Mouse (Mus musculus): ENCODE data around the gene Osbp. TPM values are rescaled to one million over a fixed set of nuclear protein-coding genes. Genes with fewer than 3 reads are reported as not detected.
"Not testable (repeated sequence)": the region's sequence is repeated elsewhere in the genome, so short reads cannot be mapped to it uniquely, and the experiment has no call there.

Osbp gene
- 4.7 and 5.8 TPM in 2 replicates for polyA plus RNA-seq (2016; fragmentation: Nextera tagmentation; extraction: Ambion mirVana)

DNA sequence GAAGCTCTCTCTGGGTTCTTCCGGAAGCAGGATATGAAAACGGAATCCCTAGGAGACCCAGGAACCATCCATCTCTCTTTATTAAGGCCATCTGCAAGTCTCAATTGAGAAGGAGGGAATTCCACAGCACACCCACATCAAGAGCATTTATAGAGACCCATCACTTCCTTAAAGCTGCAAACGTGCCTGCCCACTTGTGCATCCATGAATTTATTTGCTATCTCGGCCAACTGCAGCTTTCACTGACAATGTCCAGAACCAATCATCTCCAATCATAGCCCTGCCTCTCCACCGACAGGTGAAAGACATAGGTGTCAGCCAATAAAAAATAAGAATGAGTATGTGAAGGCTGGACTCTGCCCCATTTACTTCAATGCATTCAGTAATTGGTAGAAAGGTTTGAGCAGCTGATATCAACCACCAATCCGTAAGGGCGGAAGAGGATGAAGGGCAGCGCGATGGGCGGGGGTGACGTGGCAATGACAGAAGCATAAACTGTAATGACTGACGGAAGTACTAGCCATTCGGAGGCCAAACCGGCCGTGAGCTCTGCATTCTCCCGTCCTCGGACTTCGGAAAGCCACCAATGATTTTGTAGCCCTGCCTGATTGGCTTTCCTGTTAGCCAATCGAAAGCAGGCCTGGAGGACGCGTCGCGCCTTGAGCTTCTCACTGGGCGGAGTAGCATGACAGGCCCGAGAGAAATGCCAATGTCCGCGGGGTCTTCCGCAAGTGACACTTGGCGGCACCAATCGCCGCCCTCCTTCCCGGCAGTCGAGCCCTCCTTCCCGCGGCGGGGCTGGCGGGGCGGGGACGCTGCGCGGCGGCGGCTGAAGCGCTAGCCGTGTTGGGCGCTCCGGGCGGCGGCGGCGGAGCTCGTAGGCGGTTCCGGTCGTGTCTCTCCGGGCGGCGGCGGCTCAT is at the start of gene Osbp:
TSS of gene Osbp (plus strand) at position 919 of the 920 bp plus-strand sequence.
- H3K4me1 ChIP-seq: peaks cover 26% of the 10 kb centered on the region
- H3K4me3 ChIP-seq: peak within 1 kb of the TSS; percentile 90
- no peaks in the 10 kb centered on the region for H3K9me3 ChIP-seq
- H3K27ac ChIP-seq: peak within 1 kb of the TSS; percentile 93
- DNase-seq (ENCODE audit: low spot score): peak; percentile 100
- under 1% methylated on average over 58 of the region's 59 CpGs for WGBS
- H3K27me3 ChIP-seq (ENCODE audit: insufficient read depth, poor library complexity, severe bottlenecking): no peaks in the 10 kb centered on the region
- 0 out of 2 replicates have a peak, but pooled peaks cover 5% of the 10 kb centered on the region for H3K36me3 ChIP-seq

DNA sequence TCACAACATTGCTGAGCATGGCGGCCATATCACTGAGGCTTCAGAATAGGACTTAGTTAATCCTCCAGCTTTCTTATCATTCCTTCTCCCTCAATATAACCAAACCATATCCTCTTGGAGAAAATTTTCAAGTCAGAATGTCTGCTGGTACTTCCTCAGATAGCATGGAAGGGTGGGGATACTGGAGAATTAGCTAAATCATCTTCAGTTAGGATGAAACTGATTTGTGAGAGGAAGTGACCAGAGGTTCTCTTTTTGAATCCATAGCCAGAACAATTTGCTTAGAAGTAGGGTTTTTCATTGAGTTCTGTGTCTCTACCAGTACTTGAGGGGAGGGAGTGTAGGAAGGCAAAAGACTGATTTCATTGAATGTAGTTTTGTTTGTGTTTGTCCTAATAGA is 43.7 kb upstream of the Osbp start:
- WGBS: 85% methylated on average over 1 of the region's 1 CpGs
- Histone ChIP-seq H3K4me1 (no peaks in the 10 kb centered on the region), H3K4me3 (no peak overlapping the region), H3K9me3 (no peaks in the 10 kb centered on the region), H3K27me3 (ENCODE audit: insufficient read depth, poor library complexity, severe bottlenecking) (no peaks in the 10 kb centered on the region), H3K36me3 (peaks cover 79% of the 10 kb centered on the region), H3K27ac (no peak overlapping the region)
- DNase-seq (ENCODE audit: low spot score): no peak

DNA sequence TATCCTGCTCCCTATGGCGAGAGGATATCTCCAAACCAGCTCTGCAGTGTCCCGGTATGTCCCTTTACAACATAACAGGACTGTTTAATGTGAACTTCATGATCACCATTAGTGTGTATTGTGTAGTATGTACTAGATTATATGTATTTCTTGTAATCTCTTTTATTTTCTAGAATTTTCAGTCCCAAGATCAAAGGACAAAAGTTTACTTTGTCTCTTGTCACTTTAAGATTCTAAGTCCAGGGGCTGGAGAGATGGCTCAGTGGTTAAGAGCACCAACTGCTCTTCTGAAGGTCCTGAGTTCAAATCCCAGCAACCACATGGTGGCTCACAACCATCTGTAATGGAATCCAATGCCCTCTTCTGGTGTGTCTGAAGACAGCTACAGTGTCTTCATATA is 43.2 kb upstream of the Osbp start:
- not testable (repeated sequence) for H3K27me3 ChIP-seq (ENCODE audit: insufficient read depth, poor library complexity, severe bottlenecking); H3K4me1 ChIP-seq; DNase-seq (ENCODE audit: low spot score); H3K9me3 ChIP-seq; H3K4me3 ChIP-seq; H3K27ac ChIP-seq
- H3K36me3 ChIP-seq: peaks cover 81% of the 10 kb centered on the region
- 94% methylated on average over 2 of the region's 2 CpGs for WGBS

DNA sequence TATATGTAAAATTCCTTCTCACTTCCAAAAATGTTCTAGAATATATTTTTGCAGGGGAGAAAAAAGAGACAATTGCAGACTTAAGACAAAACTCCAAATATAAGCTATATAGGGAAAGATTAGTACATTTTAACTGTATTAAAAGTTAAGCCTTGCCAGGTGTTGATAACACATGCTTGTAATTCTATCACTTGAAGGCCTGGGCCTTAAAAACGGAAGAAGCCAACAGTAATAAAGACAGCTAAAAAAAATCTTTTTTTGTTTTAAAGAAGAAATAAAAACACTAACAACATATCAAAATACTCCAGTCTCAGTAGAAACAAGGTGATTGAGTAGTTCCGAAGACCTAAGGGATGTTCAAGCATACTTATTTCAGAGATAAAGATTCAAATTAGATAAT is 39.4 kb upstream of the Osbp start:
- DNase-seq (ENCODE audit: low spot score): no peak
- Histone ChIP-seq H3K36me3 (peaks cover 96% of the 10 kb centered on the region), H3K9me3 (no peaks in the 10 kb centered on the region), H3K4me1 (no peaks in the 10 kb centered on the region), H3K27ac (no peak overlapping the region), H3K27me3 (ENCODE audit: insufficient read depth, poor library complexity, severe bottlenecking) (no peaks in the 10 kb centered on the region), H3K4me3 (no peak overlapping the region)
- 84% methylated on average over 2 of the region's 2 CpGs for WGBS

DNA sequence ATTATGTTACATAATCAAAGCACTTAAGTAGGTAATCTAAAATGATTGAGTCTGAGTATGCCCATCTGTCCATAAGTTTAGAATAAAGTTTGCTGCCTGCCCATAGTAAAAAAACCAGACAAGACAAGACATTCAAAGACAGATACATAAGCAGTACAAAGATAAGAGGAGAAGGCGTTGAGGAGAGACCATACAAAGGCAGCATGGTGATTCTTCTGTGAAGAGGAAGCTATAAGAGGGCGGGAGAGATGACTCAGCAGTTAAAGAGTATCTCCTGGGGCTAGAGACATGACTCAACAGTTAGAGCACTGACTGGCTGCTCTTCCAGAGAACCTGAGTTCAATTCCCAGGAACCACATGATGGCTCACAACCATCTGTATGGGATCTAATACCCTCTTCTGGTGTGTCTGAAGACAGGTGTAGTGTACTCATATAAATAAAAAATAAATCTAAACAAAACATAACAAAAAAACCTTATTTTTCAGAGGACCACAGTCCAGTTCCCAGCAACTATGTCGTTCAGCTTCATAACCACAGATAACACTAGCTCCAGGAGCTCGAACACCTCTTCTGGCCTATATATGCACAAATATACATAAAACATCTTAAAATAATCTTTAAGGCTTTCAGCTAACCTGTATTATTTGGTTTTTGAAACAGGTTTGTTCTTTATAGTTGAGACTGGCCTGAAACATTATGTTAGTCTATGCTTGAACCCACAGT is 37.6 kb upstream of the Osbp start:
- WGBS: 71% methylated on average over 4 of the region's 4 CpGs
- no peaks in the 10 kb centered on the region for H3K4me1 ChIP-seq
- no peak overlapping the region for H3K4me3 ChIP-seq
- DNase-seq (ENCODE audit: low spot score): no peak
- no peaks in the 10 kb centered on the region for H3K27me3 ChIP-seq (ENCODE audit: insufficient read depth, poor library complexity, severe bottlenecking)
- H3K27ac ChIP-seq: no peak overlapping the region
- H3K9me3 ChIP-seq: no peaks in the 10 kb centered on the region
- peaks cover 98% of the 10 kb centered on the region for H3K36me3 ChIP-seq

DNA sequence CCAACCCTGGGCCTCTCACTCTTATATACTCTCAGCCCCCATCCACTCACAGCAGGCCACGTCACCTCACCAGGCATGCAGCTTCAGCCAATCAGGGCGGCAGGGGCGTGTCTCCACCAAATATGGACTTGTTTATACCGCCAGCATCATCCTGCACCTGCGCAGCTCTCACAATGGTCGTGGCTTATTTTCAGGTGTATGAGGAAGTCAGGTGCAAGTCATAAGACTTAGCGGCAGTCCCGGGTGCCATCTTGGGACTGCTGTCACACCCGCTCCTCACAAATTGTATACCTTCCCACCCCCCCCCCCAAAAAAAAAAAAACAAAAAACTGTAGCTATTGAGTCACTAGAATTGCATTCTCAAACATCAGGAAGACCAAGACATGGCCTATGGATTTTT is 19.3 kb upstream of the Osbp start:
- H3K27ac ChIP-seq; DNase-seq (ENCODE audit: low spot score); H3K9me3 ChIP-seq; H3K4me1 ChIP-seq; H3K4me3 ChIP-seq; H3K27me3 ChIP-seq (ENCODE audit: insufficient read depth, poor library complexity, severe bottlenecking): not testable (repeated sequence)
- WGBS: 97% methylated on average over 9 of the region's 9 CpGs
- peaks cover 45% of the 10 kb centered on the region for H3K36me3 ChIP-seq

DNA sequence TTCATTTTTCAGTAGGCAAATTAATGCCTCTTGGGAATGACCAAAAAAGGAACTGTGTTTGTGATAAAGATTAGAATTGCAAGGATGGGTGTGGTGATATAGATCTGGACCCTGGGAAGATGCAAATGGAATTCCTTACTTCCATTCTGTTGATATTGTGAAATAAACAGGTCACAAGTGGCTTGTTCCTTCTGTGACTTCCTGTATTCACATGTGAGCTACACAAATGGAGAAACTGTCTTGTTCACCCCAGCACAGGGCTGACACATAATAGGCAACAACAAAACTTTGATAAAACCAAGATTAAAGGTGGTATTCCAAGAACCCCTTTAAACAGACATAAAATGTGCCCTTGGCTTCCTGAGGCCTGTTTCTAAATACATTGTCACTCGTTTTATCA is 15.9 kb upstream of the Osbp start:
- 39% methylated on average over 1 of the region's 1 CpGs for WGBS
- H3K27me3 ChIP-seq (ENCODE audit: insufficient read depth, poor library complexity, severe bottlenecking): no peaks in the 10 kb centered on the region
- H3K9me3 ChIP-seq: no peaks in the 10 kb centered on the region
- no peak overlapping the region for H3K27ac ChIP-seq
- H3K36me3 ChIP-seq: peaks cover 14% of the 10 kb centered on the region
- H3K4me3 ChIP-seq: no peak overlapping the region
- peaks cover 4% of the 10 kb centered on the region; the same call in 1 of the 2 replicates for H3K4me1 ChIP-seq
- DNase-seq (ENCODE audit: low spot score): no peak

DNA sequence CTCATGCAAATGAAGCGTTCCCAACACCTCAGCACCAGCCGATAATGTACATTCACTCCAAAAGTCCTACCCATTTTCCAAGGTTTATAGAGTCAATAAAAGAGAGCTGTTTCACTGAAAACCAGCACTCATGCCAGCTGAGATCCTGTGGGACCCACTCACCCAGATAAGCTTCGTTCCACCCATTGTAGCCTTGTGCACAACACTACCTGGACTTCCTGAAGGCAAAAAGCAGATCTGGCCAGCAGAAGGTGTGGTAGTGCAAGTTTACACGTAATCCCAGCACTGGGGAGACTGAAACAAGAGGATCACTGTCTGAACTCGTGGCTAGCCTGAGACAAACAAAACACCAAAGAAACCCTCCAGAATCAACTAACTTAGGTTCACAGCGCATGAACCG is 15.0 kb upstream of the Osbp start:
- Histone ChIP-seq H3K9me3 (no peaks in the 10 kb centered on the region), H3K36me3 (peaks cover 5% of the 10 kb centered on the region), H3K4me3 (no peak overlapping the region), H3K27me3 (ENCODE audit: insufficient read depth, poor library complexity, severe bottlenecking) (no peaks in the 10 kb centered on the region), H3K27ac (no peak overlapping the region), H3K4me1 (peaks cover 4% of the 10 kb centered on the region; the same call in 1 of the 2 replicates)
- DNase-seq (ENCODE audit: low spot score): no peak
- 73% methylated on average over 7 of the region's 7 CpGs for WGBS

DNA sequence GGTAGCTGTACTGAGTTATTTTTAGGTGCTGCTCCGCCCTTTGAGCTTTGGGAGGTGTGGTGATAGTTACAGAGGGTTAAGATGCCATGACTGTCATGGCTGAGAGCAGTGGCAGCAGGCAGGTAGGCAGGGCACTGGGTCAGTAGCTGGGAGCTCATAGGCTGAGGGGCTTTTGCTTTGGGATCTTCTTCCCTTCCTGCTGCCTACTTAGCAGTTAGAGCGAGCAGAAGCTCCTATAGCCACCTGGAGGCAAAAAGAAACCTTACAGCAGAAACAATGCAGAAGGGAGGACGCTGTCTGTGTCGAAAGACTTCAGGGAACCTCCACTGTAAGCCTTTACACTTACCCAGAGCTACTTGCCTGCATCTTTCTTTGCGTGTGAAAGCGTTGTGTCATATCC is 11.5 kb upstream of the Osbp start:
- H3K4me1 ChIP-seq: peaks cover 4% of the 10 kb centered on the region; the same call in 1 of the 2 replicates
- no peak overlapping the region for H3K27ac ChIP-seq
- 39% methylated on average over 6 of the region's 6 CpGs for WGBS
- H3K4me3 ChIP-seq: no peak overlapping the region
- H3K9me3 ChIP-seq: no peaks in the 10 kb centered on the region
- H3K27me3 ChIP-seq (ENCODE audit: insufficient read depth, poor library complexity, severe bottlenecking): no peaks in the 10 kb centered on the region
- no peak for DNase-seq (ENCODE audit: low spot score)
- no peaks in the 10 kb centered on the region for H3K36me3 ChIP-seq

DNA sequence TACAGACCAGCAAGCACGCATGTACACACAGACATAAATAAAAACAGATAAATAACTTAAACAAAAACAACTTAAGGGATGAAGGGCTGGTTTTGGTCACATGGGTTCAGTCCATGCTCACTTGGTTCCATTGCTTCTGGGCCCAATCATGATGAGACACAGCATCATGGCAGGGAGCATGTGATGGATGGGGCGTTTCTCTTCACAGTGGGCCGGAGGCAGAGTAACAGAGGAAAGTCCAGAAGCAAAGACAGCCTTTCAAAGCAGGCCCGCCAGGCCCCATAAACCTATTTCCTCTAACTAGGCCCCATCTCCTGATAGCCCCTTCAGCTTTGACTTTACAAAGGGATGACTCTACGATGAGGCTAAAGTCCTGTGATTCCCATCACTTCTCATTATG is 9.1 kb upstream of the Osbp start:
- Histone ChIP-seq H3K4me3 (no peak overlapping the region), H3K27me3 (ENCODE audit: insufficient read depth, poor library complexity, severe bottlenecking) (no peaks in the 10 kb centered on the region), H3K4me1 (peaks cover 4% of the 10 kb centered on the region; the same call in 1 of the 2 replicates), H3K27ac (no peak overlapping the region), H3K9me3 (no peaks in the 10 kb centered on the region), H3K36me3 (no peaks in the 10 kb centered on the region)
- 88% methylated on average over 5 of the region's 5 CpGs for WGBS
- DNase-seq (ENCODE audit: low spot score): no peak

DNA sequence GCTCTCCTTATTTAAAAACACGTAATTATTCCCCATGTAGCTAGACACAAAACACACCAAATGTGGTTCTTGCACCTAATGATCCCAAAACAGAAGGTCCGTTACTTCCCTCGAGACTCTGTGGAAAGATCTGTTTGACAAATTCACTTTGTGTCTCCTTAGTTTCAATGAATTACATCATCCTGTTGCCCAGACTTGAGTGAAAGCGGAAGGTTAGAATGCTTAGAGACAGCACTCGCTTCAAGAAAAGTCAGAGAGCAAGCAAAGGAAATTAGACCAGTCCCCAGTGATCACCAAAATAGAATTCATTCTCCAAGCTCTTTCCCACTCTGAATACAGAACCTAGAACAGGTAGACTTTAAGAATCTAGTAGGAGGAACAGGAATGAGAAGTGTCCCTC is 8.3 kb upstream of the Osbp start:
- WGBS: 84% methylated on average over 5 of the region's 5 CpGs
- Histone ChIP-seq H3K36me3 (no peaks in the 10 kb centered on the region), H3K27ac (no peak overlapping the region), H3K27me3 (ENCODE audit: insufficient read depth, poor library complexity, severe bottlenecking) (no peaks in the 10 kb centered on the region), H3K9me3 (no peaks in the 10 kb centered on the region), H3K4me1 (peaks cover 4% of the 10 kb centered on the region; the same call in 1 of the 2 replicates), H3K4me3 (no peak overlapping the region)
- DNase-seq (ENCODE audit: low spot score): no peak

DNA sequence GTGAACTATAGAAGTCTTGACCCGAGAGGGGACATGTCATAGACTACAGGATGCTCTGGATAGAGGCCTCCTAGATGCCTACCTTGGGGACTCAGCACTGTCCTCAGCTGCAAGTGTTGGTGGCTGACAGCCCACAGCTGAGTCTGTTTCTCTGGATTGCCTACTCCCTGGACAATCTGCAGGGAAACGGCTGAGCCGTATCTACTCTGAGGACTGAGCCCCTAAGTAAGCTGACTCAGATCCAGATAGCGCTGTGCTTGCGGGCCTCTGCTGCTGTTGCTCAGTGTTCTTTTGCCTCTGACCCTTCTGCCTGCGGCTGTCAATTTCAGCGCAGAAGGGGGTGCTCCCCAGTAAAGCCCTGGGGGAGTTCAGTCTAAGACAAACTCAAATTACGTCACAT is 7.9 kb upstream of the Osbp start:
- Histone ChIP-seq H3K27ac (no peak overlapping the region), H3K36me3 (no peaks in the 10 kb centered on the region), H3K9me3 (no peaks in the 10 kb centered on the region), H3K27me3 (ENCODE audit: insufficient read depth, poor library complexity, severe bottlenecking) (no peaks in the 10 kb centered on the region), H3K4me1 (peaks cover 4% of the 10 kb centered on the region; the same call in 1 of the 2 replicates), H3K4me3 (no peak overlapping the region)
- DNase-seq (ENCODE audit: low spot score): no peak
- WGBS: 65% methylated on average over 8 of the region's 8 CpGs

DNA sequence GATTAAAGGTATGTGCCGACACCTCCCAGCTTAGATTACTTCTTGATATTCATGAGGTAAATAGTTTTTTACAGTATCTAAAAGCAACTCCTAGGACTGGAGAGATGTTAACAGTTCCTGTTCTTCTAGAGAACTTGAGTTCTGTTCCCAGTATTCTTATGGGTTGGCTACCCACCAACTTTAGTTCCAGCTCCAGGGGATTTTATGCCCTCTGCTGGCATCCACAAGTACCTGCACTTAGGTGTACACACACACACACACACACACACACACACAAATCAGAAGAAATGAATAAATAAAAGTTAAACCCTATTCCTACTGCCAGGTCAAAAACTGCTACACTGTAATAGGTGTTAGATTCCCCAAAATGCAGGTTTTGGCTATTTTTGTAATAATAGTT is 1.5 kb upstream of the Osbp start:
- 93% methylated on average over 1 of the region's 1 CpGs for WGBS
- H3K9me3 ChIP-seq: no peaks in the 10 kb centered on the region
- peaks cover 23% of the 10 kb centered on the region for H3K4me1 ChIP-seq
- no peaks in the 10 kb centered on the region for H3K27me3 ChIP-seq (ENCODE audit: insufficient read depth, poor library complexity, severe bottlenecking)
- H3K36me3 ChIP-seq: 0 out of 2 replicates have a peak, but pooled peaks cover 5% of the 10 kb centered on the region
- peak overlapping the region; percentile 83; the same call in 1 of the 2 replicates for H3K27ac ChIP-seq
- peak overlapping the region; percentile 90 for H3K4me3 ChIP-seq
- no peak for DNase-seq (ENCODE audit: low spot score)

Measured in heart, embryonic 10.5 days (tissue).